Mouse (Mus musculus) limb, embryonic 12.5 days (tissue): ENCODE data around the gene Phf10. TPM values are rescaled to one million over a fixed set of nuclear protein-coding genes. Genes with fewer than 3 reads are reported as not detected.
"Not testable (repeated sequence)": the region's sequence is repeated elsewhere in the genome, so short reads cannot be mapped to it uniquely, and the experiment has no call there.

ENCODE experiments used
- ATAC-seq: fragments of 200-750 bp; cut with Nextera tagmentation; 2 replicates; pipeline ENCODE4 v1.8.0; 2017; ENCODE audit warnings: low read depth, moderate TSS enrichment; ENCODE audit not compliant: insufficient number of reproducible peaks, insufficient read depth, low FRiP score, low TSS enrichment
- H3K27ac ChIP-seq: fragments of 300-500 bp; sonication (generic); 2 replicates; pipeline ENCODE4 v1.5.1; 2016; ENCODE audit warnings: mild to moderate bottlenecking, moderate library complexity
- H3K27me3 ChIP-seq: fragments of 300-500 bp; sonication (generic); 2 replicates; pipeline ENCODE4 v1.6.1; 2016; ENCODE audit warnings: mild to moderate bottlenecking, moderate library complexity
- H3K36me3 ChIP-seq: fragments of 300-500 bp; sonication (generic); 2 replicates; pipeline ENCODE4 v1.6.1; 2016; ENCODE audit warnings: mild to moderate bottlenecking, moderate library complexity
- H3K4me1 ChIP-seq: fragments of 300-500 bp; sonication (generic); replicated peaks from 2 replicates; pipeline ENCODE4 v1.6.1; 2016
- H3K4me2 ChIP-seq: fragments of 300-500 bp; sonication (generic); 2 replicates; pipeline ENCODE4 v1.6.1; 2016; ENCODE audit warnings: mild to moderate bottlenecking, moderate library complexity
- H3K4me3 ChIP-seq: fragments of 300-500 bp; sonication (generic); replicated peaks from 2 replicates; pipeline ENCODE4 v1.5.1; 2016; ENCODE audit warnings: mild to moderate bottlenecking
- H3K9ac ChIP-seq: fragments of 300-500 bp; sonication (generic); replicated peaks from 2 replicates; pipeline ENCODE4 v1.6.1; 2016; ENCODE audit warnings: mild to moderate bottlenecking, moderate library complexity
- H3K9me3 ChIP-seq: fragments of 300-500 bp; sonication (generic); 2 replicates; pipeline ENCODE4 v1.6.1; 2016; ENCODE audit warnings: mild to moderate bottlenecking, moderate library complexity
- WGBS: fragments of 180-500 bp; shearing (Covaris S2); methylation state at CpG from one replicate; pipeline ENCODE4 v1.1.7; 2016; 5-methylcytosine and 5-hydroxymethylcytosine counted together
- polyA plus RNA-seq: library from polyadenylated mRNA; unstranded; fragments of >200 nt; fragmentation: Nextera tagmentation; extraction: Ambion mirVana; gene quantifications from 2 replicates; pipeline ENCODE4 v1.2.1, GENCODE M21; 2016

Phf10 gene
- 29.4 and 34.7 TPM in 2 replicates for polyA plus RNA-seq

DNA sequence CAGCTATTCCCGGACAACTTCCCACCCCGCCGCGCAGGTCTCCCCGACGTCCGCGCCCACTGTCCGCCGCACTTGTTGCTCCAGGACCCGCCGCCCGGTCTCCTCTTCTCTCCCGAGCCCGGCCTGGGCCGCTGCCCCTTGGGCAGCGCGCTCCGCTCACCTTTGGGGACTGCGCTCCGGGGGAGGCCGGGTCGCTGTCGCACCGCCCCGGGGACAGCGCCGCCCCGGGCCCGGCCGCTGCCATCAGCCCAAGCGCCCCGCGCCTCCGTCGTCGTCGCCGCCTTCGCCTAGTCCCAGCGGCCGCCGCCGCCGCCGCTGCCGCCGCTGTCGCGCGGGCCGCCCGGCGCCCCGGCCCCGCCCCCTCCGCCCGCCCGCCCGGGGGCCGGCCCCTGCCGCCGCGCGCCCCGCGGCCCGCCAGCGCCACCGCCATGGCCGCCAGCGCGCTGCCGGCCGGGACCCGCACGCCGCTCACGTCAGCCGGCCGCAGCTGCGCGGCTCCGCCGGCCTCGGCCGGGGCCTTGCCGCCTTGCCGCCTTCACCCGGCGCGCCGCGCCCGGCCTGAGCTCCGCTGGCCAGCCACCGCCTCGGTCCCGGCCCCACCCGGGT is at the start of gene Phf10:
Gene Phf10, minus strand, starts transcription at position 323 of the 606 bp plus-strand sequence.
- H3K27me3 ChIP-seq, H3K36me3 ChIP-seq, H3K9me3 ChIP-seq, H3K4me1 ChIP-seq: not testable (repeated sequence)
- Histone ChIP-seq H3K4me3 (peak within 1 kb of the TSS; percentile 76), H3K4me2 (peak within 1 kb of the TSS; percentile 67), H3K9ac (peak within 1 kb of the TSS; percentile 82), H3K27ac (peak within 1 kb of the TSS; percentile 78; the same call in 1 of the 2 replicates)
- peak; percentile 63 for ATAC-seq
- WGBS = under 1% methylated on average over 41 of the region's 100 CpGs

DNA sequence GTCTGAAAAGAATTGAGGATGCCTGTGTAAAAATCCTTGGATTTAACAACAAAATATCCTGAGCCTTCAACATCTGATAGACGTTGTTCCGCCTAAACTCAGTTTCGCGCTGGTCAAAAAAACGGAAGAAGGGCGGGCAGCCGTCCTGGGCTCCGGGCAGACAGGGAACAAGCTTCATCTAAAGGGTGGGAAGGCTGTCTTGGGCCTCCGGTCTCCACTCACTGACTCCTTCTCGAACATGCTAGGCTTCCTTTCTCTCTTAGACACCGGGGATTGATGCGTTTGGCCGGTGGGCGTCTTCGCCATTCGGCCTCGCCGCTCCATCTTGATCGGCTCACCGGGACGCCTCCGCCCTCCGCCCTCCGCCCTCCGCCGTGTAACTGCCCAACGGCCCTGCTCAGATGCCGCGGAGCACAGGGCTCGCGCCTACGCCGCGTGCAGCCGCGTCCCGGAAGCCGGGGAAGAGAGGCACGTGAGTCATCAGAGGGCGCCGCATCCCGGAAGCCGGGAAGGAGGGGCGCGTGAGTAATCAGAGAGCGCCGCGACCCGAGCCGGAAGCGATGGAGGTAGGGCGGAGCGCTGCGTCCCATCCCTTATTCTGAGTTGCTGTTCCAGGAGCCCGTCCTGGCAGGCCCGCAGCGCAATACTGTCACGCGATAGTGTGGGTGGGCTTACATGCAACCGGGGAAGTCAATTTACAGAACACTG is 48.8 kb upstream of the Phf10 start, which contains the start of gene Gm3435:
Gene Gm3435, plus strand, starts transcription at position 471 of the 708 bp plus-strand sequence.
- H3K27me3 ChIP-seq, H3K4me2 ChIP-seq, H3K9me3 ChIP-seq, H3K36me3 ChIP-seq, H3K27ac ChIP-seq, H3K4me1 ChIP-seq, H3K9ac ChIP-seq, H3K4me3 ChIP-seq: not testable (repeated sequence)
- no CpG with 5 or more reads among the region's 60 CpGs for WGBS
- peak; percentile 96 for ATAC-seq

DNA sequence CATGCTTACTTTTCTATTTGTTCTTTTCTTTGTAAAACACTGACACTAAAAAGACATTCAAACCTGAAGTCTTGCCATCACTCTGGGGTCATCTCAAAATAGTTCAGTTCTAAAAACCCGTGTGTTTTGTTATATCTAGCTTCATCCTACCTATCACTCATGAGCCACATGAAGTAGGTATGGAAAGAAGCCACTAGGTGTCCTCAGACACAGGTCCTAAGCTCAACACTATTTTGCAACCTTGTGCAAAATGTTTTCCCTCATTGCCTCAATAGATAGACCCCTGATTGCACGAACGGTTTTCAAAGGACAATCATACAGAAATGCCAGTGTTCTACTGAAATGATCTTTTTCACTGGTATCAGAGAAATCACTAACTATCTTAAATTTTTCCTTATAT is 48.0 kb upstream of the Phf10 start:
- ATAC-seq, H3K9me3 ChIP-seq, H3K4me3 ChIP-seq, H3K27ac ChIP-seq, H3K9ac ChIP-seq, H3K4me1 ChIP-seq, H3K4me2 ChIP-seq, H3K27me3 ChIP-seq, H3K36me3 ChIP-seq: not testable (repeated sequence)
- WGBS = no CpG with 5 or more reads among the region's 3 CpGs

DNA sequence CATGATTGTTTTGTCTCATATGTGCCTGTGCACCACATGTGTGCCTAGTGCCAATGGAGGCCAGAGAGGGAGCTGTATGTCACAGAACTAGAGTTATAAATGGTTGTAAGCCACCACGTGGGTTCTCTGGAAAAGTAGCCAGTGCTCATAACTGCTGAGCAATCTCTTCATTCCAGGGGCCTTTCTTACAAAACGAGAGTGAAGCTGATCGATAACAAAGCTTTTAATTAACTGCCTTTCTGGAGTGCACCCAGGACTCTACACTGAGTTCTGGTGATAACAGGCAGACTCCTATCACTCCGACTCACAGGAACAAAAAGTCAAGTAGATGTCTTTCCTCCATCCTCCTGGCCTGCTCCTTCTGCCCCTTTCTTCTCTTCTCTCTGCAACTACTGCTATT is 39.0 kb upstream of the Phf10 start:
- no CpG with 5 or more reads among the region's 4 CpGs for WGBS
- not testable (repeated sequence) for H3K9ac ChIP-seq, H3K4me2 ChIP-seq, H3K4me3 ChIP-seq, H3K9me3 ChIP-seq, H3K27ac ChIP-seq, H3K36me3 ChIP-seq, H3K27me3 ChIP-seq, H3K4me1 ChIP-seq, ATAC-seq

DNA sequence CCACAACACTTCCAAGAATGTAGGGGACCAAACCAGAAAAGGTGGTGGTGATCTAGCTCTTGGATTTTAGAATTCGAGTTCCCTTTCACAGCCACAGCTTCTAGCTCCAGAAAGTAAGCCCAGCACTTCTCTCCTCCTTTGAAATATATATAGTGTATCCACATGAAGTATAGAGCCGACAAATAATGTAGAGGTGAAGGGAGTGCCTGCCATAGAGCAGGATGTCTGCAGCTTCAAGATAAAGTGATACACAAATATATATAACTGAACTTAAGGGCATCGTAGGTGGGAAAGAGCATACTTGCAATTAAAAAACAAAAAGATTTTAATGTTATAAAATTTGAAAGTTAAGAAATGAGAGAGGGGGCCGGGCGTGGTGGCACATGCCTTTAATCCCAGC is 33.1 kb upstream of the Phf10 start:
- H3K36me3 ChIP-seq, H3K9ac ChIP-seq, H3K4me3 ChIP-seq, H3K27me3 ChIP-seq, H3K4me1 ChIP-seq, H3K4me2 ChIP-seq, H3K9me3 ChIP-seq, ATAC-seq, H3K27ac ChIP-seq: not testable (repeated sequence)
- no CpG with 5 or more reads among the region's 5 CpGs for WGBS

DNA sequence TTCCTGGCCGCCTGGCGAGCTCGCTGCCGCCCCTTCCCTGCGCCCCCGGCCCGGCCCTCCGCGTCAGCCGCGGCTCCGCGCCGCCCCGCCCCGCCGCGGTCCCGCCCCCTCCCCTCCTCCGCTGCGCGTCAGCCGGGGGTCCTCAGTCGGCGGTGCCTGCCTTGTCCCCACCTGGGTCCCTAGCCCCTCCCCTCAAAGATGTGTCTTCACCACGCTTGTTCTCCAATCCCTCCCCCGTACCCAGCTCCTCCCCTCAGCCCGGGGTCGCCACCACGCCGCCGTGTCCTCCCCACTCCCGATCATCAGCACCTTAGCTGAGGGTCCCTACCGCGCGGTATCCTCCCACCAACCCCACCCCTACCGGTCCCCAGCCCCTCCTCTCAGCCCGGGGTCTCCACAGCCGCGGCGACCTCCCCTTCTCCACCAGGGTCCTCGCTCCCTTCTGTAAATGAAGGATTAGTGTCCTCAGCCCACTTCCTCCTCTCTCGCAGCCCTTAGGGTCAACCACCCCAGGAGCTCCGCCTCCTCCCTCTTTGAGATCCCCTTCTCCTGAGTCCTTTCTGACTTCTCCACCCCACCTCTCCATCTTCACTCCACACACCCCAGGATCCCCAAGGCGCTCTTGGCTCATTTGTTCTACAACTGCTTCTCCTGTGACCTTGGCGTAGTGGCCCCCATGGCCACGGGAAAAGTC is 32.2 kb upstream of the Phf10 start:
- not testable (repeated sequence) for H3K36me3 ChIP-seq, H3K9me3 ChIP-seq, H3K4me3 ChIP-seq, H3K27me3 ChIP-seq, H3K4me1 ChIP-seq, H3K9ac ChIP-seq, H3K4me2 ChIP-seq, H3K27ac ChIP-seq
- peak; percentile 91 for ATAC-seq
- no CpG with 5 or more reads among the region's 47 CpGs for WGBS

DNA sequence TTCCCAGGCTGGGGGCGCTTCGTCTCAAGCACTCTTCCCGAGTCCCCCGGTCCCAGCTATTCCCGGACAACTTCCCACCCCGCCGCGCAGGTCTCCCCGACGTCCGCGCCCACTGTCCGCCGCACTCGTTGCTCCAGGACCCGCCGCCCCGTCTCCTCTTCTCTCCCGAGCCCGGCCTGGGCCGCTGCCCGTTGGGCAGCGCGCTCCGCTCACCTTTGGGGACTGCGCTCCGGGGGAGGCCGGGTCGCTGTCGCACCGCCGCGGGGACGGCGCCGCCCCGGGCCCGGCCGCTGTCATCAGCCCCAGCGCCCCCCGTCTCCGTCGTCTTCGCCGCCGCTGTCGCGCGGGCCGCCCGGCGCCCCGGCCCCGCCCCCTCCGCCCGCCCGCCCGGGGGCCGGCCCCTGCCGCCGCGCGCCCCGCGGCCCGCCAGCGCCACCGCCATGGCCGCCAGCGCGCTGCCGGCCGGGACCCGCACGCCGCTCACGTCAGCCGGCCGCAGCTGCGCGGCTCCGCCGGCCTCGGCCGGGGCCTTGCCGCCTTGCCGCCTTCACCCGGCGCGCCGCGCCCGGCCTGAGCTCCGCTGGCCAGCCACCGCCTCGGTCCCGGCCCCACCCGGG is 31.6 kb upstream of the Phf10 start:
- not testable (repeated sequence) for H3K27ac ChIP-seq
- ATAC-seq = peak; percentile 71

DNA sequence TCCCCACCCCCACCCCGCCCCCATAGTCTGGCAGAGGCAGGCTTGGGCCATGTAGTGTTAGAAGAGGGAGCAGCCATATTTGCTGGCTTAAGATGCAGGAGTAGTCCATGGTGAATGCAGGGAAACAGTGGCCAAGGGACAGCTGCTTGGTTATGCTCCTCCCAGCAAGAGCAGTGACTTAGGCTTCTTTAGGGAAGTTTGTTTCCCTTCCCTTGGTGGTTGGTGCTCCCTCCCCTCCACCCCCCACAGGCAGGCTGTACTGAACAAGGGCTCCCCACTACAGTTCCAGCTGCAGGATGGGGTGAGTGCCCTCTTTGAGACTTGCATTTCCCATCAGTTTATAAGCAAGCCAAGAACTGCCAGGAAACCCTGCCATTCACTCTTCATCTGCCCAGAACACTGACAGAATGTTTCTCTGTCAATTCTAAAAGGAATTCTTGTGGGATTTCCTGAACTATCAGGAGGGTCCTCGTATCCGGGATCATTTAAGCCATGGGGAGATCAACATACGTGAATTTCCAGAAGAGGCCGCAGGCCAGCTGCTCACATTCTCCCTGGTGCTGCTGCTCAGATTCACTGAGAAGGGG is 29.1 kb upstream of the Phf10 start:
- not testable (repeated sequence) for H3K36me3 ChIP-seq, H3K4me1 ChIP-seq, H3K27ac ChIP-seq, H3K9me3 ChIP-seq, H3K9ac ChIP-seq, H3K27me3 ChIP-seq, ATAC-seq, H3K4me3 ChIP-seq, H3K4me2 ChIP-seq
- WGBS = 85% methylated on average over 4 of the region's 5 CpGs

More for the DNA sequence above, 31.6 kb upstream of the Phf10 start:
- not testable (repeated sequence) for H3K9ac ChIP-seq, H3K36me3 ChIP-seq, H3K9me3 ChIP-seq, H3K4me1 ChIP-seq, H3K4me3 ChIP-seq, H3K4me2 ChIP-seq, H3K27me3 ChIP-seq
- no CpG with 5 or more reads among the region's 98 CpGs for WGBS

DNA sequence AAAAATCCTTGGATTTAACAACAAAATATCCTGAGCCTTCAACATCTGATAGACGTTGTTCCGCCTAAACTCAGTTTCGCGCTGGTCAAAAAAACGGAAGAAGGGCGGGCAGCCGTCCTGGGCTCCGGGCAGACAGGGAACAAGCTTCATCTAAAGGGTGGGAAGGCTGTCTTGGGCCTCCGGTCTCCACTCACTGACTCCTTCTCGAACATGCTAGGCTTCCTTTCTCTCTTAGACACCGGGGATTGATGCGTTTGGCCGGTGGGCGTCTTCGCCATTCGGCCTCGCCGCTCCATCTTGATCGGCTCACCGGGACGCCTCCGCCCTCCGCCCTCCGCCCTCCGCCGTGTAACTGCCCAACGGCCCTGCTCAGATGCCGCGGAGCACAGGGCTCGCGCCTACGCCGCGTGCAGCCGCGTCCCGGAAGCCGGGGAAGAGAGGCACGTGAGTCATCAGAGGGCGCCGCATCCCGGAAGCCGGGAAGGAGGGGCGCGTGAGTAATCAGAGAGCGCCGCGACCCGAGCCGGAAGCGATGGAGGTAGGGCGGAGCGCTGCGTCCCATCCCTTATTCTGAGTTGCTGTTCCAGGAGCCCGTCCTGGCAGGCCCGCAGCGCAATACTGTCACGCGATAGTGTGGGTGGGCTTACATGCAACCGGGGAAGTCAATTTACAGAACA is 17.4 kb upstream of the Phf10 start, which contains the start of the genes 9030025P20Rik and Gm3417:
Gene 9030025P20Rik, plus strand, starts transcription at position 107 of the 677 bp plus-strand sequence.
Gene Gm3417, minus strand, starts transcription at position 429 of the 677 bp plus-strand sequence.
- not testable (repeated sequence) for H3K9ac ChIP-seq, H3K27ac ChIP-seq, H3K27me3 ChIP-seq, H3K9me3 ChIP-seq, H3K4me3 ChIP-seq, H3K4me1 ChIP-seq, H3K36me3 ChIP-seq
- H3K4me2 ChIP-seq = 0 out of 2 replicates have a peak within 1 kb of the TSS, but pooled peaks have one; percentile 35
- ATAC-seq = peak; percentile 97
- no CpG with 5 or more reads among the region's 60 CpGs for WGBS

DNA sequence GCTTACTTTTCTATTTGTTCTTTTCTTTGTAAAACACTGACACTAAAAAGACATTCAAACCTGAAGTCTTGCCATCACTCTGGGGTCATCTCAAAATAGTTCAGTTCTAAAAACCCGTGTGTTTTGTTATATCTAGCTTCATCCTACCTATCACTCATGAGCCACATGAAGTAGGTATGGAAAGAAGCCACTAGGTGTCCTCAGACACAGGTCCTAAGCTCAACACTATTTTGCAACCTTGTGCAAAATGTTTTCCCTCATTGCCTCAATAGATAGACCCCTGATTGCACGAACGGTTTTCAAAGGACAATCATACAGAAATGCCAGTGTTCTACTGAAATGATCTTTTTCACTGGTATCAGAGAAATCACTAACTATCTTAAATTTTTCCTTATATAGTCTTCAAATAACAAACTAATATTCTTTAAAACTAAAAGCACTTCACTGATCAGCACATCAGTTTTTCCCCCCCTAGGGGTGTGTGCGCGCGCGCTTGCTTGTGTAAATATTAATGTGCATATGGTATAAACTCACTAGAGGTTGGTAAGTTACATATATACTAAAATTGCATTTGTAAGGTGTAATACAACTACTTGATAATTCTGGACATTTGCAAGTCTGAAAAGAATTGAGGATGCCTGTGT is 16.8 kb upstream of the Phf10 start:
- H3K4me2 ChIP-seq = 0 out of 2 replicates have a peak overlapping the region, but pooled peaks have one; percentile 35
- not testable (repeated sequence) for H3K4me3 ChIP-seq

More for the DNA sequence above, 16.8 kb upstream of the Phf10 start:
- not testable (repeated sequence) for H3K9me3 ChIP-seq, H3K4me1 ChIP-seq, H3K27ac ChIP-seq, H3K9ac ChIP-seq, H3K27me3 ChIP-seq, H3K36me3 ChIP-seq, ATAC-seq
- under 1% methylated on average over 4 of the region's 7 CpGs for WGBS
